Mouse (Mus musculus) CD8-positive naive resting alpha-beta T cell, adult 2 months (primary cell): ENCODE results near the gene Ssbp4.

Experiments used
- DNase-seq, 2 experiments: peaks; one replicate each; pipeline ENCODE4 v3.0.0; 2022; ENCODE audit warnings: low read depth in 2 of 2, low spot score in 2 of 2

Gene Ssbp4

DNA sequence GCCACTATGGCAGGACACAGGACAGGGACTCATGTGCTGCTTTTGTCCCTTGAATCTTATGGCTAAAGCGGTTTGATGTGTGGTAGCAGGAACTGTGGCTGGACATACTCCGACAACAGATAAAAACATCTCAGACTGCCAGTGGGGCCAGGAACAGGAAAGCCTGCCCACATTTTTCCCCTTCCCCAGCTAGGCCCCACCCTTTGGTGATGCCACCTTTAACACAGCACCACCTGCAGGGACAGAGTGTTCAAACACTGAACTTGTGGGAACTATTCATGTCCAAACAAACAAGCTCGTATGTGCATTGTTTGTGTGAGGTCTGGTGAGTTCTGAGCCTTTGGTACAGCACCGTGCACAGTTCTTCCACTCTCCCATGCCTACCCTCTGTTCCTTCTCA is 50.3 kb downstream of the Ssbp4 start:
- peak in 1 of 2 experiments; percentile 46 for DNase-seq

DNA sequence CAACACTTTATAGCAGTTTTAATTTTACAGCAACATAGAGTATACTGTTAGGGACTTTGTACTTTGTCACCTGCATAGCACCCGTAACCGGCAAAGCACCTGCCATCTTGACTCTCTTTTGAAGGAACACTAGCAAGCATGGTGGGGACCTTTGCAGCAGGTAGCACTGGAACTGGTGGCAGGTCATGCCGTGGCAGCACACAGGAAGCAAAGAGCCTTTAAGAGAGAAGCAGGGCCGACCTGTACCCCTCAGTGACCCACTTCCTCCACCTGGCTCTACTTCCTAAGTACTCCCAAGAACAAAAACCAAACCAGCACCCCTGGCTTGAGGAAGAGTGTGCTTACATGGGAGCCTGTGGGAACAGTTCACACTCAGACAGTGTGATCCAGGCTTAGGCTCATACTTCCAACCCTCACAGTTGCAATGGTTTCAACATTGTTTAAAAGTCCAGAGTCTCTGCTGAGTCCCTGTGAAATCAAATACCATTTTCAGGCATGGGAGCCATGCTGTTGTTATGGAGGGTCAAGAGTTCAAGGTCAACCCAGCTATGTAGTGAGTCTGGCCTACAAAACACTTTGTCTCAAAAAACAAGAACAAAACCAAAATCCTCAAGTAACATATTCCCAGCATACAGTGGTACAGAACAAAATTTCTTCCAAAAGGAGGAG is 53.5 kb downstream of the Ssbp4 start:
- DNase-seq = no peak

DNA sequence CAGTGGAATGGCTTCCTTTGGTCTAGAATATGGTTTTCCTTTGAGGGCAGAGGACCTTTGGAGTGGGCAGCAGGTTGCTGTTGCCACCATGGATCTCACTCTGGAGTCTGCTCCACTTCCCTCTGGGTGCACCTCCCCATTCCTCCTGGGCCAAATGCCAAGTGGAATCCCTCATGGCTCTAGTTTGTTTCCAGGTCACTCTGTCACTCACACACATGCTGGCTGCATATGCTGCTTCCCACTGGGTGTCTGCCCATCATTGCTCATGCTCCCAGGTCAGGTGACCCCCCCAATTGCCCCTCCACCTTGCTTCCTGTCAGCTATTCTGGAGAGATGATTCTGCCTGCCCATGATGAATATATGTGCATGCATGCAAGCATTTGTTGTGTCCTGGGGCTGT is 54.9 kb downstream of the Ssbp4 start:
- DNase-seq = no peak

DNA sequence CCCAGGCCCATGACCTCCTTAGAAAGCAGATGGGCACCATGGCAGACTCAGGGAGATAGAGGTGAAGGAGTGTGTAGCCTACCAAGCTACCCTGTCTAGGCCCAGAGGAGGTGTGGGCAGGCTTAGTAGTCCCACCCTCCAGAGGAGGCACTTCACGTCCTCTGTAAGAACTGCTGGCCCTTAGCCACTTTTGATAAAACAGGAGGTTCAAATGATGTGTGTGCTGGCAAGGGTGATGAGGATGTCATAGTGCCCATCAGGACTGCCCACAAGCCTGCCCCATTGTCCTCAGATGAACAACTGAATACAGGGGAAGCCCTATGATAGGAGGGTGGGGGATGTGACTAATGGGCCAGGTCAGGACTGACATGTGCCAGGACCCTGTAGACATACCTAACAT is 55.8 kb downstream of the Ssbp4 start:
- no peak for DNase-seq

DNA sequence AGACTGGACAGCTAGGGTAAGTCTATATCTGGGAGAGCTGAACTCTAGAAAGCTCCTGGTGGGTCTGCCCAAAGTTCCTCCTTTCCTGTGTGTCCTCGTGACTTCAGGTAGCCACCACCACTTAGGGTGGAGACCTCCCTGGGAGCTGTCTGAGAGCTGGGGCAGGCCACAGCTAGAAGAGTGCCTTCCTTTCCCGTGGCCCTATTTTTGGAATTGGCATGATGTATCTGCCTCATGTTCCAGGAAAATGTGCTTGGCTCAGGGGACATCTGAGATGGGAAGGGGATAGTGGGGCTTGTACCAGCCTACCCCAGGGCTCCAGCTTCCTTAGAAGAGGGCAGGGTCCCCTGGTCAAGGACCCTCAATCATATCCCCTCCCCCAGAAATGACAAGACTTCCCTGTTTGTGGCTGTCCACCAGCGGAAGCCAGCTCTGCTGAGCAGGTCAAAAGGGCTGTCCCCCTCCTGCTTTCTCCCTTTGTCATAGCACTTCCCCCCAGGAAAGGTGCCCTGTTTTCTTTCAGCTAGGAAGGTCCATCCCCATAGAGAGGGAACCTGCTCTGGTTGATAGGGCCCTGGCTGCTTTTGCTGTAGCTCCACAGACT is 57.0 kb downstream of the Ssbp4 start:
- no peak for DNase-seq

DNA sequence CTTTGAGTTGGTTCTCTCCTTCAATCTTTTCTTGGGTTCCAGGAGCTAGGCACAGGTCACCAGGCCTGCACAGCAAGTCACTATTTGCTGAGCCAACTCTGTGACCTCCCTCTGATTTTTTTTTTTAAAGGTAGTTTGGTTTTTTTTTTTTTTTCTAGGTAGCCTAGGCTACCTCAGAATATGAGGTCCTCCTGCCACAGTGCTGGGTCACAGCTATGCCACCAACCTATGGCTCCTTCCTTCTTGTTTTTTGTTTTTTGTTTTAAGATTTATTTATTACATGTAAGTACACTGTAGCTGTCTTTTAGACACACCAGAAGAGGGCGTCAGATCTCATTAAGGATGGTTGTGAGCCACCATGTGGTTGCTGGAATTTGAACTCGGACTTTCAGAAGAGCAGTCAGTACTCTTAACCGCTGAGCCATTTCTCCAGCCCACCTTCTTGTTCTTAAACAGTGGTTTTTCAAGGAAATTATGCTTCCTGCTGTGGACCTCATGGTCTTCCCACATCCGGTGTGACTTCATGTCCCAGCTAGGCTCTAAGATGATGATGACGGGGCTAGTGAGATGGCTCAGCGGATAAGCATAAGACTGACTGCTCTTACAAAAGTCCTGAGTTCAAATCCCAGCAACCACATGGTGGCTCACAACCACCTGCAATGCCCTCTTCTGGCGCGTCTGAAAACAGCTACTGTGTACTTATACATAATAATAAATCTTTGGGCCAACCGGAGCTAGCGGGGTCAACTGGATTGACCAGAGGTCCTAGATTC is 59.1 kb downstream of the Ssbp4 start:
- DNase-seq = peak; percentile 54 to 66

DNA sequence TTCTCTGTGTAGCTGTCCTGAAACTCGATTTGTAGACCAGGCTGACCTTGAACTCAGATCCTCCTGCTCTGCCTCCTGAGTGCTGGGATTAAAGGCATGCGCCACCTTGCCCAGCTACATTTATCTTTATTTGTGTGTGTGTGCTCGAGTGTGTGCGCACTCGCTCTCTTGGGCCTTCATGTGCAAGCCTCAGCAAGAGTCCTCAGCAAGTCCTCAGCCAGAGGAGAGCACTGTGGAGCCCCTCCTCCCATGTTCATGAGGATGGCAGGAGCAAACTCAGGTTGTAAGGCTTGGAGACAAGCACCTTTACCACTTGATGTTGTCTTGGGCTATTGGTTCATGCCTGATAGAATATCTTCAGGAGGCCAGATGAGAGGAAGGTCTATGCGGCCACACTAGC is 60.9 kb downstream of the Ssbp4 start:
- DNase-seq = no peak
